15 mouse cellular contexts compared by ENCODE assay signal in genomic region chr10:117398044-117398780, GRCm38 (mm10). TPM values are rescaled to one million over a fixed set of nuclear protein-coding genes. Genes with fewer than 3 reads are reported as not detected.
DNase-seq lines count a peak whose midpoint lies in the region; ATAC-seq lines count a peak whose summit lies in the region.
"Had no signal": no experiment of that assay in that cellular context is flagged by ENCODE, and none has a peak within 500 bp of the region (broad histone marks: within the 10 kb centered on the region; RNA-seq: fewer than 3 reads in every experiment).

No protein-coding gene starts in this region.

- H3K27ac ChIP-seq in forebrain, embryonic 12.5 days: no peak overlapping the region
- H3K27ac ChIP-seq: hindbrain, embryonic 15.5 days; neural tube, embryonic 12.5 days had no signal

- no peak overlapping the region for H3K4me3 ChIP-seq in forebrain, embryonic 12.5 days (replicated peaks)
- H3K4me3 ChIP-seq: erythroblast, embryonic 14.5 days; hindbrain, embryonic 15.5 days; neural tube, embryonic 12.5 days had no signal

- H3K27me3 ChIP-seq in forebrain, embryonic 12.5 days: peaks cover 3% of the 10 kb centered on the region; the same call in 1 of the 2 replicates
- H3K27me3 ChIP-seq: CH12.LX; hindbrain, embryonic 15.5 days had no signal

- DNase-seq in lung, postnatal 25 days (ENCODE audit: low spot score): peak; percentile 28
- no peak for DNase-seq in lung, postnatal 14 days
- peak; percentile 39 for DNase-seq in R1 (ENCODE audit: low read depth, low spot score)
- DNase-seq in thymus, postnatal 14 days: peak; percentile 58
- no peak for DNase-seq in right cerebral cortex, adult 2 months (ENCODE audit: low spot score in 2 of 2)
- no peak for DNase-seq in gastrocnemius, postnatal 4 days (ENCODE audit: low spot score in 2 of 2)
- DNase-seq: adrenal gland, postnatal 36 days; left cerebral cortex, postnatal 4 days; midbrain, embryonic 14.5 days had no signal

- peaks cover 8% of the 10 kb centered on the region for H3K4me1 ChIP-seq in forebrain, embryonic 12.5 days

- ATAC-seq in megakaryocyte progenitor cell, adult 5-6 weeks (replicated peaks; ENCODE audit: poor library complexity): 0 out of 2 replicates have a peak, but pooled peaks have one; percentile 11
- ATAC-seq in forebrain, embryonic 12.5 days (ENCODE audit: low FRiP score): no peak

- no peak overlapping the region for H3K4me2 ChIP-seq in forebrain, embryonic 12.5 days
- H3K4me2 ChIP-seq: hindbrain, embryonic 15.5 days; neural tube, embryonic 12.5 days had no signal

- H3K36me3 ChIP-seq in forebrain, embryonic 12.5 days (replicated peaks): no peaks in the 10 kb centered on the region
- H3K36me3 ChIP-seq: hindbrain, embryonic 15.5 days; neural tube, embryonic 12.5 days had no signal

- H3K9ac ChIP-seq in forebrain, embryonic 12.5 days: no peak overlapping the region
- H3K9ac ChIP-seq: hindbrain, embryonic 15.5 days; neural tube, embryonic 12.5 days had no signal

- H3K9me3 ChIP-seq in forebrain, embryonic 12.5 days: no peaks in the 10 kb centered on the region
- H3K9me3 ChIP-seq: hindbrain, embryonic 15.5 days; neural tube, embryonic 12.5 days had no signal

- 85% methylated on average over 18 of the region's 18 CpGs for WGBS in forebrain, embryonic 12.5 days

RNA-seq across cellular contexts. Expression of gene Cpsf6, which starts 18.4 kb away (rescaled TPM):
- 103 and 107 TPM in 2 replicates for total RNA-seq in megakaryocyte progenitor cell, adult 5-6 weeks (2015)
- 108 and 138 TPM in 2 replicates for total RNA-seq in megakaryocyte progenitor cell, adult 5-6 weeks (2017)
- 301 and 313 TPM in 2 replicates for polyA plus RNA-seq in forebrain, embryonic 12.5 days (2016; fragmentation: Nextera tagmentation; extraction: Ambion mirVana)
- 10 to 100 TPM; 64.2 to 73.4 TPM for total RNA-seq in gastrocnemius, postnatal 4 days (2021)

Comparison
In these comparisons a context has a peak if more than half of its experiments do, and no peak if none do; other contexts are left out.
1. DNase-seq: peak in lung, postnatal 25 days (single experiment), R1 (single experiment) and thymus, postnatal 14 days (single experiment); none in lung, postnatal 14 days (single experiment), right cerebral cortex, adult 2 months (0 of 2) and gastrocnemius, postnatal 4 days (0 of 2).